Mouse (Mus musculus) gastrocnemius, postnatal 4 days (tissue): ENCODE measurements around the gene Psmb7. TPM values are rescaled to one million over a fixed set of nuclear protein-coding genes. Genes with fewer than 3 reads are reported as not detected.

ENCODE experiments used
- DNase-seq, 2 experiments: peaks; one replicate each; pipeline ENCODE4 v3.0.0; 2021 to 2022; ENCODE audit warnings: low spot score in 2 of 2, mixed read lengths in 2 of 2
- total RNA-seq, 2 experiments: library from RNA; stranded (reverse); gene quantifications; 2 replicates each; pipeline ENCODE4 v1.2.3; 2021

Gene Psmb7
- total RNA-seq, 2 experiments from 2014 or later: 277 to 291 TPM

GRCm38 (mm10) chr2:38645936-38646335, 2.0 kb upstream of the Psmb7 start:
- peak; percentile 49 to 54 for DNase-seq

DNA sequence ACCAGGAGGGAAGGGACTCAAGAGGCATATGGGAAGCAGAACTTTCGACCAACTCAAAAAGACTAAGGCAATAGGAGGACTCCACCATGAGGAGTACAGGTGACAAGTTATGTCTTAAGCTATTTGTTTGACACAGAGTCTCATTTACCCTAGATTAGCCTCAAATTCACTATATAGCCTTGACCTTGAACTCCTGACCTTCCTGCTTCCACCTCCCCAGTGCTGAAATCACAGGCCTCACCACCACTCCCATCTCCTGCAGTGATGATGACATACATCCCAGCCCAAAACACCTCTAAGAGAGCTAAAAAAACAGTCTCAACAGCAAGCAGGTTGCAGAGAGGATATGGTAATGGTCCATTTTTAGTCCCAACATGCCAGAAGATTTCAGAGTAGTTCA, 2.1 kb downstream of the Psmb7 start:
- DNase-seq: no peak

- DNase-seq: no peak
Observed at GRCm38 (mm10) chr2:38637716-38638267, 6.1 kb downstream of the Psmb7 start.

- DNase-seq: no peak
Observed at GRCm38 (mm10) chr2:38630574-38630973, 13.3 kb downstream of the Psmb7 start.

- DNase-seq: no peak
Observed at GRCm38 (mm10) chr2:38629451-38629850, 14.4 kb downstream of the Psmb7 start.

DNA sequence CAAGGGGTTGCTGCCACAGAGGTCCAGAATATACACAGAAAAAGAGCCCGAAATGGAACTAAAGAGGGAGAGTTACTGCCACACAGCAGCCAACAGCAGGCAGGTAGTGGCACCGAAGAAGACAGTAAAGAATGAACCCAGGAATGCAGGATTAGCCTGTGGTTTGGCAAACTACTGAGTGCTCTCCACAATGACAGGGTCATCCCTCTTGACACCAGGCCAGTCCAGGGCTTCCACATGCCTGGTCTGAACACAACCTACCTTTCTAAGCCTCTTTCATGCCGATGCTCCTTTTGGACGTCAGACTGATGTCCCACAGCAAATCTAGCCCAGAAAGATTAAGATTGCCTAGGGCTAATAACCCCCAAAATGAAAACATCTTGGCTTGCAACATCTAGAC, 15.1 kb downstream of the Psmb7 start:
- DNase-seq: no peak

DNA sequence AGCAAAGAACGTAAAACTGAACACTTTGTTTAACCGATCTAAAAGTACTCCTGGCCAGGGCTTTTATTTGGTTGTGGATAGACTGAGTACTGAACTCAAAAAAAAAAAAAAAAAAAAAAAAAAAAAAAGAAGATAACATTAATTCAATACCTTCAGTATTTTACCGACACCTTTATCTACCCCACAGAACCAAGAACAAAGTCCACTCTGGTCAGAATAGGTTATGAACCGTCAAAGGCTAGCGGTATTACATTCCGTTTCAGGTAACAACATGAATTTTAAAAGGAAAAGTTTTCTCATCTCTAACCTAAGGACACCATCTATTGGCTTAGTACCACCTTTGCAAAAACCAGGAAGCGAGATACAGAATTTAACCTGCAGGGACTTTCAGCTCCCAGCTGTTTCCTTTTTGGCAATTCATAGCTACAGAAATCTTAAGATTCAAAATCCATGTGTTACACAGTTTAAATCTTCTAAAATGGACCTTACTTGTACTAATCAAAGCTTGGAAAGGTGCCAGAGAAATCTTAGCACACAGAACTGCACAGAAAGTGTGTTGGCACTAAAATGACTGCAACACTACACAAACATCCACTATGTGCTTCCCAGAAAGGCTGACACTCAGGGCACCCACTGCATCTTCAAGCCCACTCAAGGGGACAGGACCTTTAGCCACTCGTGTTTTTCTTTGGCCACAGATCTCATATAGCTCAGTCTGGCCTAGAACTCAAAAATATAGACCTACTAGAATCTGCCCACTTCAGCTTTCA, 19.9 kb downstream of the Psmb7 start:
- no peak for DNase-seq

DNA sequence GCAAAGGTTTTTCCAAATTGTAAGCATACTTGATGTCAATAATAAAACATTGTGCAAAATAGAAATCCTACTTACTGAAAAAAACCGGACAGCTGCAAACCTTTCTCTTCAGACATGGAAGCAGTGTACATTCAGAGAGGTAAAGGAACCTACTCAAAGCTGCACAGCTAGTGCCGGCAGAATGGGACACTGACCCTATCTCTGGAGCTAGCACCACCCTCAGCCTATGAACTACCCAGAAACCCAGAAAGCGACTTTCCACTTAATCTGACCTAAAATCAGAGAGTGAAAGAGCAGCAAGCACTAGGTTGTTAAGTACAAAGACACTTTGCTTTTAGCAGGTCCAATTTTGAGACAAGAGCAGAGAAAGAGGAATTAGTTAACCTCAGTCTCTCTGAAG, 20.5 kb downstream of the Psmb7 start:
- DNase-seq: no peak

DNA sequence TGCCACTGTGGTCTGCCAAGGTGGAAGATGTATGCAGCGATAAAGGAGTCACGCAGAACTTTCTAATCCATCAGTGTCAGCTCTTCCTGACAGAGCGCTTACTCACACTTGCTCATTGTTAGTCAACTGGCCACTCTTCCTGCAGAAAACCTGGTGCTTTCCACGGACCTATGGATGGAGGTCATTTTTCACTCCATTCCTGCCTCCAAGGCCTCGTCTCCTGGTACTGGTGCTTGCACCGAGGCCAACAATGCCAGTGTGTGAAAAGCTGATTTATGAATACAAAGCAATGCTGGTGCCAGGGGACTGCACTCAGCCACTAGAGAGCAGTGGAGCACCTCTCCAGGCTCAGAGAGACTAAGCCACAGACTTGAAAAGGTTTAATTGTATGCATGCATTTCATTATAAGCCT, 22.3 kb downstream of the Psmb7 start:
- no peak for DNase-seq

DNA sequence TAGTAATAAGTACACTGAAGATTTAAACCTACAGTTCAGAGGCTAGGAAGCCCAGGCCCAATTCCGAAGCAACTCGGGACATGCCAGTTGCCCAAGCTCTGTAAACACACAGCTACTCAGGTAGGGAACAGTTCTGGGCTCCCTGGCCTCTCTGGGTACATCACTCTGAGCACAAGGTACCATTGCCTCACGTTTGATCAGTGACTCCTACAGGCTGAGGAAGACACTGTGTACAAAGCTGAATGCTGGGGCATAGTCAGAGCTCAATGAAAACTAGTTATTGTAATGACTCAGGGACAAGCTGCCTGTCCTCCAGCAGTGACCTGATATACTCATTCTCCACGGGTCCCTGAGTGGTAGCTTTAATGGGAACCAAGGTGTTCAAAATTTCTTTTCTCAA, 22.8 kb downstream of the Psmb7 start:
- DNase-seq: no peak

GRCm38 (mm10) chr2:38619777-38620176, 24.1 kb downstream of the Psmb7 start:
- no peak for DNase-seq

- DNase-seq: no peak
Observed at GRCm38 (mm10) chr2:38616956-38617872, 26.7 kb downstream of the Psmb7 start.

- no peak for DNase-seq
Observed at GRCm38 (mm10) chr2:38616072-38616471, 27.8 kb downstream of the Psmb7 start.

DNA sequence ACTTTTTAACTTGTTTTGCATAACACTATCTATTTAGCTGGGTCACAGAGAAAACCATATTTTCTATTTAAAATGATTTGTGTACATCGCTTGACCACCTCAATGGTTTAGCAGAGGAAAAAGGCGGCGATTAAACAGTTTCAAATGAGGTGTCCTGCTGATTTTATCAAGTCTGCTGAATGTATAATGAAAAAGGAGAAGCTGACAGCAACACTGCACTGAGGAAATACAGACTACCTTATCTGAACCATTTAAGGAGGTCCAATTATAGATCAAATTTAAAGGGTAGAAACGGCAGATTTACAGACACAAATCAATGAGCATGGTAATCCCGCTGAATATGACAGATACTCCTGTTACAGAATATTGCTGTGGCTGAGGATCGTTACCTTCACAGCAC, 29.4 kb downstream of the Psmb7 start:
- DNase-seq: no peak

DNA sequence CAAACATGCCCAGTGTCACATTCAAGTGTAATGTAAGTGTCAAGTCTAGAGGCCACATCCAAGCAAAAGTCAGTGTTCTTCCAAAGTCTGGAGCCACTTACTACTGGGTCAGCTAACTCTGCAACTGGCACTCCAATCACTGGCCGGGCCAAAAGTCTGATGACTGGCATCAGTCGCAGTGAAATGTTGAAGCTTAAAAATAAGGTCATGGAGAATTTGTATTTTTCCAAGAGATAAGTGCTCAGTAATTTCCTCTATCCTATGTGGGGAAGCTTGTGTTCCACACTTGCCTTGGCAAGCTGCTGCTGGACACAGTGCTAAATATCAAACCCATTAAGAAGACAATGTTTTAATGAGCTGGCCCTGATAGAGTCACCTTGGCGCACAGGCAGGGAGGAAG, 30.3 kb downstream of the Psmb7 start:
- no peak for DNase-seq

DNA sequence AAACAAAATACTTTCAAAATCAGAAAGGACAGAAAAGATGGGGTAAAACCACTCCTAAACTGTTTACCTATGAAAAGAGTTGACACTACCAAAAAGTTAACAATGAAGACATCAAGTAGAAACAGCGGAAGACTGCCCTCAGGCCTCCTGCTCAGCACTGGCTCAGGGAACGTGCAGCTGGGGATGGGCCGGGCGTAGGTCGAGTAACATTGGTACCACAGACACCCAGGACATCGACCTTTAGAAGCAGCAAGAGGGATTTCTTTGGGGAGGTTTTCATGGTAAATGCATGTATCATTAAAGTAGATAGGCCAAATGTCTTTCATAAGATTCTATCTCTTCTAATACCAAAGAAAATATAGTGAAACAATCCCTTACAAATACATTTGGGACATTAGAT, 31.3 kb downstream of the Psmb7 start:
- no peak for DNase-seq

DNA sequence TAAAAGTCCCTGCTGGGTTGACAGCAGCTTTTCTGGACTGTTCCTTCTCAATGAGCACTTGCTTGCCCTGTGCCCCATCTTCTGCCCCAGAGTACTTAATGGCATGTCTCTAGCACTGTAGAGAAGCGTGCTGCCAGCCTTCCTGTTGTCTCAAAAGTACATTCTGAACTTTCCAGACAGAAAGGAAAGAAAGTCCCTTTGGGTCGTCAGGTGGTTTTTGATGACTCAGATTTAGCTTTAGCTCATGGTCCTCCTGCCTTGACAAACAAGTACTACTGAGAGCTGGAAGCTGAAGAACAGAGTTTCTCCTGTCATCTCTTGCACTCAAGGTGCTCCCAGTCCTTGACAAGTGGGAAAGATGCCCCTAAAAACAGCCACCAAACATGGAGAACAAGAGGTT, 33.7 kb downstream of the Psmb7 start:
- no peak for DNase-seq

DNA sequence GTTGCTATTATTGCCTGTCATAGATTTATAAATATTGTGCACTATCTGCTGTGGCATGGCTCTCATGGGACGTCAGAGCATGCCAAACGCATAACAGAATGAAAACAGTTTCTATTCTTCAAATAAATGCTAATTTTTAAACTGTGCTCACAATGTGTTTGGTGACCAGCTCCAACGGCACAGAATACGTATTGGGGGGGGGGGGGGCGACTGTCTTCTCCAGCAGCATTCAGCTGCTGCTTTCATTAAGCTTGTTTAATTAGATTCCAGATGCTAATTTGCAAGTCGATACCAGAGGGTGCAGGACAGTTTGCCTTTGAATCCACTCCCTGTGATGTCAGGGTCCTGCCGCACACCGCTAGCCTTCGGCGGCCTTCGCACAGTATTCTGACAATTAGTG, 34.6 kb downstream of the Psmb7 start:
- DNase-seq: no peak

DNA sequence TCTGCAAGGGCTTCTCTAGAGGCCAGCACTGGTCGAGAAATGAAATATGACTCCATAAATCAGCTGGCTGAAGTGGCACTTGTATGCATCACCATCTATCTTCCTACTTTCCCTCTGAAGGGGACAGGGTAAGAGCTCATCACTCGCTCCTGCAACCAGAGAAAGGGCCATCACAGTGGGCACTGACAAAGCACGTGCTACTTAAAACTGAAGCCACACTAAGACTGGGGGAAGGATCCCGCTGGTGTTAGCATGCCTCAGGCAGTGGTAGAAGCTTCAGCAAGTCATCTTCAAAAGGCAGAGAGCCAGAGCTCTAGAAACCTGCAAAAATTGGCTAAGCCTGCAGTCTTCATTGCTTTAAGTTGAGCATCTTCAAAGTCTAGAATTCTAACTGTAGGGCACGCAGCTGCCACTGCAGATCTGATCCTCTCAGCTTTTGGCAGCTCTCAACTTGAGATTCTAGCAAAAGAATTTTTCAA, 35.0 kb downstream of the Psmb7 start:
- no peak for DNase-seq

- DNase-seq: no peak
Observed at GRCm38 (mm10) chr2:38607716-38608115, 36.2 kb downstream of the Psmb7 start.

GRCm38 (mm10) chr2:38600842-38601241, 43.0 kb downstream of the Psmb7 start:
- no peak for DNase-seq

- DNase-seq: no peak
Observed at GRCm38 (mm10) chr2:38598395-38598794, 45.5 kb downstream of the Psmb7 start.
